Mouse (Mus musculus): ENCODE measurements around the gene Stard3. TPM values are rescaled to one million over a fixed set of nuclear protein-coding genes. Genes with fewer than 3 reads are reported as not detected.

Gene Stard3
- polyA plus RNA-seq, 1 experiment from 2014 or later: 45.5 TPM

GRCm38 (mm10) chr11:98340597-98340996 lies 17.6 kb upstream of the Stard3 start:
- Histone ChIP-seq H3K36me3 (ENCODE audit: poor library complexity, severe bottlenecking) (no peaks in the 10 kb centered on the region), H3K27me3 (peaks cover 76% of the 10 kb centered on the region), H3K9ac (no peak overlapping the region), H3K4me3 (no peak overlapping the region), H3K9me3 (replicated peaks) (no peaks in the 10 kb centered on the region), H3K4me1 (peaks cover 64% of the 10 kb centered on the region), H3K27ac (peak overlapping the region; percentile 99), H3K4me2 (no peak overlapping the region)
- no peak for ATAC-seq
- WGBS: 3% methylated on average over 4 of the region's 4 CpGs

GRCm38 (mm10) chr11:98341174-98341573 lies 17.0 kb upstream of the Stard3 start:
- Histone ChIP-seq H3K27ac (no peak overlapping the region), H3K4me3 (no peak overlapping the region), H3K9ac (no peak overlapping the region), H3K4me1 (peaks cover 62% of the 10 kb centered on the region), H3K36me3 (ENCODE audit: poor library complexity, severe bottlenecking) (no peaks in the 10 kb centered on the region), H3K4me2 (no peak overlapping the region), H3K27me3 (peaks cover 75% of the 10 kb centered on the region), H3K9me3 (replicated peaks) (no peaks in the 10 kb centered on the region)
- no peak for ATAC-seq
- 64% methylated on average over 4 of the region's 4 CpGs for WGBS

GRCm38 (mm10) chr11:98342000-98342945 lies 15.9 kb upstream of the Stard3 start:
- peak overlapping the region; percentile 48 for H3K27ac ChIP-seq
- WGBS: under 1% methylated on average over 29 of the region's 29 CpGs
- H3K9me3 ChIP-seq (replicated peaks): no peaks in the 10 kb centered on the region
- peak overlapping the region; percentile 62 for H3K4me2 ChIP-seq
- peak overlapping the region; percentile 31 for H3K4me3 ChIP-seq
- no peaks in the 10 kb centered on the region for H3K36me3 ChIP-seq (ENCODE audit: poor library complexity, severe bottlenecking)
- peaks cover 75% of the 10 kb centered on the region for H3K27me3 ChIP-seq
- peaks cover 56% of the 10 kb centered on the region for H3K4me1 ChIP-seq
- H3K9ac ChIP-seq: peak overlapping the region; percentile 48
- ATAC-seq: peak; percentile 42

GRCm38 (mm10) chr11:98345253-98345652 lies 12.9 kb upstream of the Stard3 start:
- WGBS: 1% methylated on average over 14 of the region's 14 CpGs
- no peak; the same call in 1 of the 2 replicates for ATAC-seq
- Histone ChIP-seq H3K27me3 (peaks cover 80% of the 10 kb centered on the region), H3K36me3 (ENCODE audit: poor library complexity, severe bottlenecking) (no peaks in the 10 kb centered on the region), H3K9me3 (replicated peaks) (no peaks in the 10 kb centered on the region), H3K4me2 (peak overlapping the region; percentile 49), H3K4me3 (peak overlapping the region; percentile 18; the same call in 1 of the 2 replicates), H3K9ac (peak overlapping the region; percentile 26; the same call in 1 of the 2 replicates), H3K4me1 (peaks cover 45% of the 10 kb centered on the region), H3K27ac (no peak overlapping the region)

- Histone ChIP-seq H3K27me3 (peaks cover 82% of the 10 kb centered on the region), H3K9ac (no peak overlapping the region), H3K27ac (no peak overlapping the region), H3K4me3 (no peak overlapping the region), H3K4me1 (peaks cover 39% of the 10 kb centered on the region), H3K4me2 (no peak overlapping the region), H3K9me3 (replicated peaks) (no peaks in the 10 kb centered on the region), H3K36me3 (ENCODE audit: poor library complexity, severe bottlenecking) (no peaks in the 10 kb centered on the region)
- ATAC-seq: no peak
- 7% methylated on average over 9 of the region's 9 CpGs for WGBS
Observed at GRCm38 (mm10) chr11:98346168-98346567, 12.0 kb upstream of the Stard3 start.

- no peak overlapping the region for H3K9ac ChIP-seq
- peak; percentile 14; the same call in 1 of the 2 replicates for ATAC-seq
- no peak overlapping the region for H3K27ac ChIP-seq
- H3K27me3 ChIP-seq: peaks cover 83% of the 10 kb centered on the region
- H3K4me2 ChIP-seq: peak overlapping the region; percentile 97
- WGBS: under 1% methylated on average over 12 of the region's 12 CpGs
- peaks cover 26% of the 10 kb centered on the region for H3K4me1 ChIP-seq
- H3K9me3 ChIP-seq (replicated peaks): no peaks in the 10 kb centered on the region
- H3K36me3 ChIP-seq (ENCODE audit: poor library complexity, severe bottlenecking): no peaks in the 10 kb centered on the region
- H3K4me3 ChIP-seq: peak overlapping the region; percentile 55; the same call in 1 of the 2 replicates
Observed at GRCm38 (mm10) chr11:98347385-98348082, 10.6 kb upstream of the Stard3 start.

GRCm38 (mm10) chr11:98348083-98348961 lies 9.8 kb upstream of the Stard3 start, which contains the start of gene Ppp1r1b:
Ppp1r1b (plus strand) TSS chr11:98348404.
- Histone ChIP-seq H3K4me3 (peak within 1 kb of the TSS; percentile 55), H3K36me3 (ENCODE audit: poor library complexity, severe bottlenecking) (no peaks in the 10 kb centered on the region), H3K9ac (peak within 1 kb of the TSS; percentile 68), H3K4me1 (peaks cover 25% of the 10 kb centered on the region), H3K27ac (no peak within 1 kb of the TSS), H3K9me3 (replicated peaks) (no peaks in the 10 kb centered on the region), H3K27me3 (peaks cover 91% of the 10 kb centered on the region), H3K4me2 (peak within 1 kb of the TSS; percentile 97)
- peak; percentile 75 for ATAC-seq
- 1% methylated on average over 52 of the region's 55 CpGs for WGBS

GRCm38 (mm10) chr11:98349308-98349707 lies 8.9 kb upstream of the Stard3 start:
- WGBS: 4% methylated on average over 9 of the region's 9 CpGs
- Histone ChIP-seq H3K4me3 (peak overlapping the region; percentile 55), H3K9ac (no peak overlapping the region; the same call in 1 of the 2 replicates), H3K9me3 (replicated peaks) (no peaks in the 10 kb centered on the region), H3K27me3 (peaks cover 94% of the 10 kb centered on the region), H3K36me3 (ENCODE audit: poor library complexity, severe bottlenecking) (no peaks in the 10 kb centered on the region), H3K4me2 (peak overlapping the region; percentile 97), H3K27ac (no peak overlapping the region), H3K4me1 (peaks cover 25% of the 10 kb centered on the region)
- no peak for ATAC-seq

- H3K27ac ChIP-seq: no peak overlapping the region
- H3K36me3 ChIP-seq (ENCODE audit: poor library complexity, severe bottlenecking): no peaks in the 10 kb centered on the region
- ATAC-seq: no peak
- WGBS: 79% methylated on average over 18 of the region's 18 CpGs
- H3K4me1 ChIP-seq: peaks cover 29% of the 10 kb centered on the region
- H3K27me3 ChIP-seq: peaks cover 80% of the 10 kb centered on the region
- H3K4me2 ChIP-seq: no peak overlapping the region
- H3K4me3 ChIP-seq: no peak overlapping the region
- no peaks in the 10 kb centered on the region for H3K9me3 ChIP-seq (replicated peaks)
- H3K9ac ChIP-seq: no peak overlapping the region
Observed at GRCm38 (mm10) chr11:98352272-98352990, 5.7 kb upstream of the Stard3 start.

GRCm38 (mm10) chr11:98353651-98354211 lies 4.4 kb upstream of the Stard3 start:
- ATAC-seq: no peak
- H3K27me3 ChIP-seq: peaks cover 67% of the 10 kb centered on the region

More at GRCm38 (mm10) chr11:98353651-98354211, 4.4 kb upstream of the Stard3 start:
- peaks cover 21% of the 10 kb centered on the region for H3K4me1 ChIP-seq
- no peak overlapping the region for H3K27ac ChIP-seq
- H3K36me3 ChIP-seq (ENCODE audit: poor library complexity, severe bottlenecking): no peaks in the 10 kb centered on the region
- no peak overlapping the region for H3K4me3 ChIP-seq
- no peak overlapping the region for H3K9ac ChIP-seq
- 39% methylated on average over 8 of the region's 8 CpGs for WGBS
- no peak overlapping the region for H3K4me2 ChIP-seq
- no peaks in the 10 kb centered on the region for H3K9me3 ChIP-seq (replicated peaks)
